In genomic region chr7:129810141-129810540, GRCm38 (mm10) we compare ENCODE assay signal across 14 mouse cellular contexts.
A peak's percentile ranks its signal among the peaks of the same experiment; 100 is the strongest.
DNase-seq lines count a peak whose midpoint lies in the region; ATAC-seq and TF ChIP-seq lines count a peak whose summit lies in the region.
"Had no signal": no experiment of that assay in that cellular context is flagged by ENCODE, and none has a peak within 500 bp of the region (broad histone marks: within the 10 kb centered on the region; RNA-seq: fewer than 3 reads in every experiment).

No protein-coding gene starts in this region.

- H3K4me2 ChIP-seq in forebrain, embryonic 14.5 days (ENCODE audit: low read length): no peak overlapping the region
- no peak overlapping the region for H3K4me2 ChIP-seq in forebrain, embryonic 12.5 days
- H3K4me2 ChIP-seq in kidney, embryonic 16.5 days (replicated peaks; ENCODE audit: low read depth, low read length): no peak overlapping the region
- H3K4me2 ChIP-seq: liver, embryonic 12.5 days; midbrain, embryonic 12.5 days; neural tube, embryonic 13.5 days had no signal

- no peak for TF ChIP-seq POLR2A in cortical plate, adult 2 months (IDR thresholded peaks at IDR 0.05; ENCODE audit: extremely low read depth, insufficient read depth, low read length)

- no peak for TF ChIP-seq CTCF in cortical plate, adult 2 months (IDR thresholded peaks at IDR 0.05; ENCODE audit: extremely low read depth, insufficient read depth, low read length)

- no peaks in the 10 kb centered on the region for H3K27me3 ChIP-seq in forebrain, embryonic 14.5 days (replicated peaks; ENCODE audit: control insufficient read depth, insufficient read depth, low read length)
- H3K27me3 ChIP-seq in forebrain, embryonic 12.5 days: no peaks in the 10 kb centered on the region
- no peaks in the 10 kb centered on the region for H3K27me3 ChIP-seq in kidney, embryonic 16.5 days (ENCODE audit: insufficient read depth, low read length)
- H3K27me3 ChIP-seq: liver, embryonic 12.5 days; midbrain, embryonic 12.5 days; neural tube, embryonic 13.5 days had no signal

- no peak overlapping the region for H3K4me3 ChIP-seq in forebrain, embryonic 14.5 days (ENCODE audit: low read depth, low read length)
- no peak overlapping the region for H3K4me3 ChIP-seq in forebrain, embryonic 12.5 days (replicated peaks)
- no peak overlapping the region for H3K4me3 ChIP-seq in kidney, embryonic 16.5 days (ENCODE audit: low read length)
- no peak overlapping the region for H3K4me3 ChIP-seq in cortical plate, adult 2 months (ENCODE audit: insufficient read depth, low read length)
- H3K4me3 ChIP-seq: heart, adult 2 months; liver, embryonic 12.5 days; midbrain, embryonic 12.5 days; neural tube, embryonic 13.5 days had no signal

- no peak overlapping the region for H3K9ac ChIP-seq in forebrain, embryonic 14.5 days (ENCODE audit: low read length)
- H3K9ac ChIP-seq in forebrain, embryonic 12.5 days: no peak overlapping the region
- H3K9ac ChIP-seq in kidney, embryonic 16.5 days (replicated peaks; ENCODE audit: low read length): no peak overlapping the region
- H3K9ac ChIP-seq: liver, embryonic 12.5 days; midbrain, embryonic 12.5 days; neural tube, embryonic 13.5 days had no signal

- peak; percentile 41 for DNase-seq in forebrain, embryonic 14.5 days (ENCODE audit: low spot score)
- DNase-seq in kidney, adult 18-20 months: no peak
- DNase-seq in lung, postnatal 36 days: peak; percentile 9
- no peak for DNase-seq in gastrocnemius, postnatal 25 days
- no peak for DNase-seq in c-Kit-positive CD71-positive TER-119-positive erythroid progenitor cells, embryonic 14.5 days (ENCODE audit: low spot score)
- DNase-seq: B cell, adult 2 months; heart, adult 2 months; kidney, adult 2 months had no signal

- no peak for ATAC-seq in forebrain, embryonic 14.5 days
- ATAC-seq in forebrain, embryonic 12.5 days (ENCODE audit: low FRiP score): no peak
- no peak for ATAC-seq in kidney, embryonic 16.5 days (ENCODE audit: low FRiP score, low TSS enrichment)
- ATAC-seq: liver, embryonic 12.5 days had no signal

- no peaks in the 10 kb centered on the region for H3K36me3 ChIP-seq in forebrain, embryonic 14.5 days (ENCODE audit: control insufficient read depth, insufficient read depth, low read length)
- no peaks in the 10 kb centered on the region for H3K36me3 ChIP-seq in forebrain, embryonic 12.5 days (replicated peaks)
- no peaks in the 10 kb centered on the region for H3K36me3 ChIP-seq in kidney, embryonic 16.5 days (ENCODE audit: insufficient read depth, low read length)
- H3K36me3 ChIP-seq: liver, embryonic 12.5 days; midbrain, embryonic 12.5 days; neural tube, embryonic 13.5 days had no signal

- no peak overlapping the region for H3K27ac ChIP-seq in forebrain, embryonic 14.5 days (ENCODE audit: low read depth, low read length)
- H3K27ac ChIP-seq in forebrain, embryonic 12.5 days: no peak overlapping the region
- H3K27ac ChIP-seq in kidney, embryonic 16.5 days (ENCODE audit: low read length): 0 out of 2 replicates have a peak overlapping the region, but pooled peaks have one; percentile 13
- peak overlapping the region; percentile 70; the same call in 1 of the 2 replicates for H3K27ac ChIP-seq in cortical plate, adult 2 months (ENCODE audit: insufficient read depth, low read length)
- H3K27ac ChIP-seq: heart, adult 2 months; liver, embryonic 12.5 days; midbrain, embryonic 12.5 days; neural tube, embryonic 13.5 days had no signal

- 76% methylated on average over 9 of the region's 9 CpGs for WGBS in forebrain, embryonic 14.5 days
- 77% methylated on average over 9 of the region's 9 CpGs for WGBS in forebrain, embryonic 12.5 days
- 28% methylated on average over 9 of the region's 9 CpGs for WGBS in kidney, embryonic 16.5 days

- no peaks in the 10 kb centered on the region for H3K9me3 ChIP-seq in forebrain, embryonic 14.5 days (replicated peaks; ENCODE audit: control insufficient read depth, low read length)
- H3K9me3 ChIP-seq in forebrain, embryonic 12.5 days: no peaks in the 10 kb centered on the region
- H3K9me3 ChIP-seq in kidney, embryonic 16.5 days (ENCODE audit: low read length): no peaks in the 10 kb centered on the region
- H3K9me3 ChIP-seq: liver, embryonic 12.5 days; midbrain, embryonic 12.5 days; neural tube, embryonic 13.5 days had no signal

- no peaks in the 10 kb centered on the region for H3K4me1 ChIP-seq in forebrain, embryonic 14.5 days (ENCODE audit: control insufficient read depth, insufficient read depth, low read length)
- H3K4me1 ChIP-seq in forebrain, embryonic 12.5 days: no peaks in the 10 kb centered on the region
- H3K4me1 ChIP-seq in kidney, embryonic 16.5 days (ENCODE audit: insufficient read depth, low read length): peaks cover 19% of the 10 kb centered on the region; the same call in 1 of the 2 replicates
- peaks cover 2% of the 10 kb centered on the region for H3K4me1 ChIP-seq in cortical plate, adult 2 months (ENCODE audit: control insufficient read depth, insufficient read depth, low read length)
- H3K4me1 ChIP-seq: liver, embryonic 12.5 days; midbrain, embryonic 12.5 days; neural tube, embryonic 13.5 days had no signal

Comparison
In these comparisons a context has a peak if more than half of its experiments do, and no peak if none do; other contexts are left out.
1. DNase-seq: peak in forebrain, embryonic 14.5 days (single experiment) and lung, postnatal 36 days (single experiment); none in kidney, adult 18-20 months (single experiment), gastrocnemius, postnatal 25 days (single experiment) and c-Kit-positive CD71-positive TER-119-positive erythroid progenitor cells, embryonic 14.5 days (single experiment).
2. H3K27ac ChIP-seq: peak in kidney, embryonic 16.5 days (single experiment) and cortical plate, adult 2 months (single experiment); none in forebrain, embryonic 14.5 days (single experiment) and forebrain, embryonic 12.5 days (single experiment).